Mouse (Mus musculus): ENCODE measurements at regions not wholly inside any gene's neighbourhood (a gene's known extent, or its start where the extent isn't known, plus 50 kb on each side); places are given as distances from the start of the nearest gene placed in this dataset.

GRCm38 (mm10) chr2:117913846-117914245, 197.8 kb upstream of the Thbs1 start:
- DNase-seq (ENCODE audit: low spot score) = no peak
- Histone ChIP-seq H3K9me3 (replicated peaks) (peaks cover 23% of the 10 kb centered on the region), H3K27me3 (ENCODE audit: insufficient read depth, low read length) (no peaks in the 10 kb centered on the region), H3K4me1 (ENCODE audit: insufficient read depth, low read depth, low read length) (no peaks in the 10 kb centered on the region), H3K4me3 (ENCODE audit: low read depth, low read length) (no peak overlapping the region), H3K36me3 (replicated peaks) (no peaks in the 10 kb centered on the region)
- no peak for TF ChIP-seq TAL1 (conservative IDR thresholded peaks at IDR 0.05; ENCODE audit: low read depth, low read length)
- no peak for TF ChIP-seq POLR2AphosphoS5 (IDR thresholded peaks at IDR 0.05; ENCODE audit: insufficient replicate concordance, low read depth, low read length)
- TF ChIP-seq GATA1 (IDR thresholded peaks at IDR 0.05; ENCODE audit: borderline replicate concordance, low read length) = no peak
- no peak for TF ChIP-seq GATA2 (IDR thresholded peaks at IDR 0.05; ENCODE audit: borderline replicate concordance, low read depth, low read length)
- ATAC-seq (ENCODE audit: extremely low read depth, insufficient number of reproducible peaks, low FRiP score, poor library complexity, severe bottlenecking) = no peak

- ATAC-seq (ENCODE audit: extremely low read depth, insufficient number of reproducible peaks, low FRiP score, poor library complexity, severe bottlenecking) (no peak), DNase-seq (ENCODE audit: low spot score) (no peak)
- H3K36me3 ChIP-seq (replicated peaks) = no peaks in the 10 kb centered on the region
- TF ChIP-seq TAL1 (conservative IDR thresholded peaks at IDR 0.05; ENCODE audit: low read depth, low read length) (no peak), GATA2 (IDR thresholded peaks at IDR 0.05; ENCODE audit: borderline replicate concordance, low read depth, low read length) (no peak)
- H3K4me1 ChIP-seq (ENCODE audit: insufficient read depth, low read depth, low read length) = no peaks in the 10 kb centered on the region
- H3K4me3 ChIP-seq (ENCODE audit: low read depth, low read length) = no peak overlapping the region
- H3K9me3 ChIP-seq (replicated peaks) = peaks cover 23% of the 10 kb centered on the region
- H3K27me3 ChIP-seq (ENCODE audit: insufficient read depth, low read length) = no peaks in the 10 kb centered on the region
Measured at GRCm38 (mm10) chr2:117915821-117916220, 195.9 kb upstream of the Thbs1 start.

GRCm38 (mm10) chr2:117917181-117917580, 194.5 kb upstream of the Thbs1 start:
- no peak overlapping the region for H3K4me3 ChIP-seq (ENCODE audit: low read depth, low read length)
- no peaks in the 10 kb centered on the region for H3K36me3 ChIP-seq (replicated peaks)
- no peak for TF ChIP-seq CTCF (IDR thresholded peaks at IDR 0.05; ENCODE audit: low read depth, low read length)
- no peak for TF ChIP-seq GATA1 (IDR thresholded peaks at IDR 0.05; ENCODE audit: borderline replicate concordance, low read length)
- no peak for TF ChIP-seq POLR2AphosphoS5 (IDR thresholded peaks at IDR 0.05; ENCODE audit: insufficient replicate concordance, low read depth, low read length)
- no peak for TF ChIP-seq TAL1 (conservative IDR thresholded peaks at IDR 0.05; ENCODE audit: low read depth, low read length)
- TF ChIP-seq GATA2 (IDR thresholded peaks at IDR 0.05; ENCODE audit: borderline replicate concordance, low read depth, low read length) = no peak
- H3K4me1 ChIP-seq (ENCODE audit: insufficient read depth, low read depth, low read length) = no peaks in the 10 kb centered on the region
- DNase-seq (ENCODE audit: low spot score) (no peak), ATAC-seq (ENCODE audit: extremely low read depth, insufficient number of reproducible peaks, low FRiP score, poor library complexity, severe bottlenecking) (no peak)
- peaks cover 19% of the 10 kb centered on the region for H3K9me3 ChIP-seq (replicated peaks)
- H3K27me3 ChIP-seq (ENCODE audit: insufficient read depth, low read length) = no peaks in the 10 kb centered on the region

GRCm38 (mm10) chr2:117924877-117925276, 186.8 kb upstream of the Thbs1 start:
- peaks cover 7% of the 10 kb centered on the region for H3K9me3 ChIP-seq (replicated peaks)
- no peak for TF ChIP-seq CTCF (IDR thresholded peaks at IDR 0.05; ENCODE audit: low read depth, low read length)
- TF ChIP-seq GATA2 (IDR thresholded peaks at IDR 0.05; ENCODE audit: borderline replicate concordance, low read depth, low read length) = no peak
- TF ChIP-seq POLR2AphosphoS5 (IDR thresholded peaks at IDR 0.05; ENCODE audit: insufficient replicate concordance, low read depth, low read length) = no peak
- no peak for TF ChIP-seq TAL1 (conservative IDR thresholded peaks at IDR 0.05; ENCODE audit: low read depth, low read length)
- TF ChIP-seq GATA1 (IDR thresholded peaks at IDR 0.05; ENCODE audit: borderline replicate concordance, low read length) = no peak
- no peaks in the 10 kb centered on the region for H3K27me3 ChIP-seq (ENCODE audit: insufficient read depth, low read length)
- ATAC-seq (ENCODE audit: extremely low read depth, insufficient number of reproducible peaks, low FRiP score, poor library complexity, severe bottlenecking) (no peak), DNase-seq (ENCODE audit: low spot score) (no peak)
- H3K4me1 ChIP-seq (ENCODE audit: insufficient read depth, low read depth, low read length) = no peaks in the 10 kb centered on the region
- H3K4me3 ChIP-seq (ENCODE audit: low read depth, low read length) = no peak overlapping the region
- H3K36me3 ChIP-seq (replicated peaks) = no peaks in the 10 kb centered on the region

- Histone ChIP-seq H3K27me3 (ENCODE audit: insufficient read depth, low read length) (no peaks in the 10 kb centered on the region), H3K9me3 (replicated peaks) (peaks cover 8% of the 10 kb centered on the region), H3K36me3 (replicated peaks) (no peaks in the 10 kb centered on the region), H3K4me1 (ENCODE audit: insufficient read depth, low read depth, low read length) (no peaks in the 10 kb centered on the region), H3K4me3 (ENCODE audit: low read depth, low read length) (no peak overlapping the region)
- DNase-seq (ENCODE audit: low spot score) (no peak), ATAC-seq (ENCODE audit: extremely low read depth, insufficient number of reproducible peaks, low FRiP score, poor library complexity, severe bottlenecking) (no peak)
- TF ChIP-seq GATA2 (IDR thresholded peaks at IDR 0.05; ENCODE audit: borderline replicate concordance, low read depth, low read length) (no peak), CTCF (IDR thresholded peaks at IDR 0.05; ENCODE audit: low read depth, low read length) (no peak)
Measured at GRCm38 (mm10) chr2:117925412-117925811, 186.3 kb upstream of the Thbs1 start.

GRCm38 (mm10) chr2:117928062-117928461, 183.6 kb upstream of the Thbs1 start:
- Histone ChIP-seq H3K9me3 (replicated peaks) (peaks cover 9% of the 10 kb centered on the region), H3K27me3 (ENCODE audit: insufficient read depth, low read length) (no peaks in the 10 kb centered on the region), H3K36me3 (replicated peaks) (no peaks in the 10 kb centered on the region), H3K4me3 (ENCODE audit: low read depth, low read length) (no peak overlapping the region), H3K4me1 (ENCODE audit: insufficient read depth, low read depth, low read length) (no peaks in the 10 kb centered on the region)
- no peak for ATAC-seq (ENCODE audit: extremely low read depth, insufficient number of reproducible peaks, low FRiP score, poor library complexity, severe bottlenecking)
- no peak for DNase-seq (ENCODE audit: low spot score)
- TF ChIP-seq GATA2 (IDR thresholded peaks at IDR 0.05; ENCODE audit: borderline replicate concordance, low read depth, low read length) (no peak), GATA1 (IDR thresholded peaks at IDR 0.05; ENCODE audit: borderline replicate concordance, low read length) (no peak), TAL1 (conservative IDR thresholded peaks at IDR 0.05; ENCODE audit: low read depth, low read length) (no peak), CTCF (IDR thresholded peaks at IDR 0.05; ENCODE audit: low read depth, low read length) (no peak), POLR2AphosphoS5 (IDR thresholded peaks at IDR 0.05; ENCODE audit: insufficient replicate concordance, low read depth, low read length) (no peak)

- no peaks in the 10 kb centered on the region for H3K36me3 ChIP-seq (replicated peaks)
- H3K4me1 ChIP-seq (ENCODE audit: insufficient read depth, low read depth, low read length) = no peaks in the 10 kb centered on the region
- no peak overlapping the region for H3K4me3 ChIP-seq (ENCODE audit: low read depth, low read length)
- peaks cover 9% of the 10 kb centered on the region for H3K9me3 ChIP-seq (replicated peaks)
- H3K27me3 ChIP-seq (ENCODE audit: insufficient read depth, low read length) = no peaks in the 10 kb centered on the region
- ATAC-seq (ENCODE audit: extremely low read depth, insufficient number of reproducible peaks, low FRiP score, poor library complexity, severe bottlenecking) (no peak), DNase-seq (ENCODE audit: low spot score) (no peak)
- TF ChIP-seq TAL1 (conservative IDR thresholded peaks at IDR 0.05; ENCODE audit: low read depth, low read length) (no peak), POLR2AphosphoS5 (IDR thresholded peaks at IDR 0.05; ENCODE audit: insufficient replicate concordance, low read depth, low read length) (no peak), CTCF (IDR thresholded peaks at IDR 0.05; ENCODE audit: low read depth, low read length) (no peak), GATA2 (IDR thresholded peaks at IDR 0.05; ENCODE audit: borderline replicate concordance, low read depth, low read length) (no peak), GATA1 (IDR thresholded peaks at IDR 0.05; ENCODE audit: borderline replicate concordance, low read length) (no peak)
Measured at GRCm38 (mm10) chr2:117929586-117929985, 182.1 kb upstream of the Thbs1 start.

Data from G1E (cell line).